Mouse (Mus musculus) liver, embryonic 11.5 days (tissue): ENCODE data around the gene Slc16a6. TPM values are rescaled to one million over a fixed set of nuclear protein-coding genes. Genes with fewer than 3 reads are reported as not detected.

Experiments
- microRNA-seq: library from miRNA; unstranded; fragments of <30 nt; microRNA quantifications from one replicate; pipeline ENCODE4, GENCODE M21; 2017; ENCODE audit warnings: borderline number of aligned reads
- polyA plus RNA-seq: library from polyadenylated mRNA; unstranded; fragments of >200 nt; fragmentation: Nextera tagmentation; extraction: Ambion mirVana; gene quantifications from 2 replicates; pipeline ENCODE4 v1.2.1, GENCODE M21; 2014

Gene Slc16a6
- polyA plus RNA-seq, 1 experiment from 2014 or later, result 52.2 TPM

Small RNA genes within 50 kb of the gene (microRNA-seq; reads per million reads assigned to microRNA genes)
- not detected for gene Gm25540

Other genes starting within 250 kb of the Slc16a6 start
- 0.18 and 0.25 TPM in 2 replicates for gene Rgs9, start 175.5 kb downstream of the Slc16a6 start, polyA plus RNA-seq
- 24.9 and 25.3 TPM in 2 replicates for gene Gna13, start 110.8 kb downstream of the Slc16a6 start, polyA plus RNA-seq
- not detected in 2 replicates for gene 9930022D16Rik, start 59.7 kb downstream of the Slc16a6 start, polyA plus RNA-seq
- 33.7 and 35.5 TPM in 2 replicates for gene Amz2, start 47.7 kb downstream of the Slc16a6 start, polyA plus RNA-seq
- 5.8 and 6.2 TPM in 2 replicates for gene Arsg, start 224 bp downstream of the Slc16a6 start, polyA plus RNA-seq
- gene Wipi1, start 138.4 kb upstream of the Slc16a6 start, polyA plus RNA-seq, result 18.9 and 21.8 TPM in 2 replicates
- gene Prkar1a, start 175.8 kb upstream of the Slc16a6 start, polyA plus RNA-seq, result 261 and 285 TPM in 2 replicates
- gene Fam20a, start 248.7 kb upstream of the Slc16a6 start, polyA plus RNA-seq, result 7.8 and 8.7 TPM in 2 replicates